Mouse (Mus musculus): ENCODE data around the gene Tbc1d22b. TPM values are rescaled to one million over a fixed set of nuclear protein-coding genes. Genes with fewer than 3 reads are reported as not detected.

Tbc1d22b gene
- 3.1 and 3.6 TPM in 2 replicates for polyA plus RNA-seq (2012; rRNA removed)

DNA sequence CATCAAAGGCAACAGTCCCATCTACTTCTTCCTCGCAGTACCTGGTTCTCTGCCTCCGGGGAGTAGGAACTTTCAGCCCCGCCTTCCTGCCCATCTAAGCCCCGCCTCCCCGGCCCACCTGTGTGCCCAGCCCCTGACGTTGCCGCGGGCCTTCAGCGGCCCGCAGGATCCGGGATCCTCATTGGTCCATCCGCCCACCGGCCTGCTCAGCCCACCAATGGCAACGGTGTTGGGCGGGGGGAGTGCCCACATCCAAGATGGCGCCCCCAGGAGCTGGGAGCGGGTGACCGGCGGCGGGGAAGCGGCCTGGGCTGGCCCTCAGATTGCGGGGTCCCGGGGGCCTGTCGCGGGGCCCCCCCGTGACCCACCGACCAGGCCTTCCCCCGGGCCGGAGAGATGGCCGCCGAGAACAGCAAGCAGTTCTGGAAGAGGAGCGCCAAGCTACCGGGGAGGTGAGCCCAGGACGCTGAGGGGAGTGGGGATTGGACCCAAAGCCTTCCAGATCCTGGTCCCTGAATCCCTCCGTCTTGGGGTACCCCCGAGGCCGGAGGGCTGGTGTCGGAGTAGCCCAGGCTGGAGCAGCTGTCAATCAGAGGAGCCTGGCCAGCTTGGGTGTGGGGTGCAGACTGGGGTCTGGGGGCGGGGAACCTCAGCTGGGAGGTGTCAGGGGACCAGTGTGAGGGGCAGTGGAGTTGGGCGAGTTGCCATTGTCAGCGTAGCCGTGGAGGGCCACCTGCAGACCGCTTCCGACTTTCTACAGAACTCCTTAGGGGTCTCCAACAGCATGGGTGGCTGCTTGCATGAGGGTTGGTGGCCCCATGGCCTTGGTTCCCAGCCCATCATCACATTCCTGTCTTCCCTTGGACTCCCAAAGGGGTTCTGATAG lies at the start of gene Tbc1d22b, which contains the start of gene Gm17657:
Gene Tbc1d22b, plus strand, starts transcription at position 243 of the 886 bp plus-strand sequence.
Gene Gm17657, minus strand, starts transcription at position 96 of the 886 bp plus-strand sequence.

DNA sequence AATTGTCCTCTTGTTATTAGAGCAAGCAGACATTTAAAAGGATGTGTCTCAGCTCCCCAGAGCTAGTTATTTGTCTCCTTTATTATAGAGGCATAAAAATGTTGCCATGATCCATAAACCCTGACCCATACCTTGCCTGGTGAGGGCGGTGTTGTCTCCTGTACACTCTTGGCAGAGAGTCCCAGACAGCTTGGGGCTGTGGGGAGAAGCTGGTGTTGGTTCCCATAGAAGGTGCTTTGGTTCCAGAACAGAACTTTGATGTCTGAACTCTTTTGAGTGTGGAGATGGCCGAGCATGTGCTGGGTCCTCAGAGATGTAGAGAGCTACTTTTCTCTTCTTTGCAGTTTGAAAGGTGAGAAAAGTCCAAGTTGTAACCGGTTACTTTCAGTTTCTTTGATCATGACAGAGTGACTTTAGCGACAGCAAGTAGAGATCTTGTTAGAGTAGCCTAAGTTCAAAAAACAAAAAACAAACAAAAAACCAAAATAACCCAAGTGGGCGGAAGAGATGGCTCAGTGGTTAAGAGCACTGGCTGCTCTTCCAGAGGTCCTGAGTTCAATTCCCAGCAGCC lies 2.7 kb downstream of the Tbc1d22b start, which contains the start of gene Tmem217:
Gene Tmem217, minus strand, starts transcription at position 224 of the 571 bp plus-strand sequence.

DNA sequence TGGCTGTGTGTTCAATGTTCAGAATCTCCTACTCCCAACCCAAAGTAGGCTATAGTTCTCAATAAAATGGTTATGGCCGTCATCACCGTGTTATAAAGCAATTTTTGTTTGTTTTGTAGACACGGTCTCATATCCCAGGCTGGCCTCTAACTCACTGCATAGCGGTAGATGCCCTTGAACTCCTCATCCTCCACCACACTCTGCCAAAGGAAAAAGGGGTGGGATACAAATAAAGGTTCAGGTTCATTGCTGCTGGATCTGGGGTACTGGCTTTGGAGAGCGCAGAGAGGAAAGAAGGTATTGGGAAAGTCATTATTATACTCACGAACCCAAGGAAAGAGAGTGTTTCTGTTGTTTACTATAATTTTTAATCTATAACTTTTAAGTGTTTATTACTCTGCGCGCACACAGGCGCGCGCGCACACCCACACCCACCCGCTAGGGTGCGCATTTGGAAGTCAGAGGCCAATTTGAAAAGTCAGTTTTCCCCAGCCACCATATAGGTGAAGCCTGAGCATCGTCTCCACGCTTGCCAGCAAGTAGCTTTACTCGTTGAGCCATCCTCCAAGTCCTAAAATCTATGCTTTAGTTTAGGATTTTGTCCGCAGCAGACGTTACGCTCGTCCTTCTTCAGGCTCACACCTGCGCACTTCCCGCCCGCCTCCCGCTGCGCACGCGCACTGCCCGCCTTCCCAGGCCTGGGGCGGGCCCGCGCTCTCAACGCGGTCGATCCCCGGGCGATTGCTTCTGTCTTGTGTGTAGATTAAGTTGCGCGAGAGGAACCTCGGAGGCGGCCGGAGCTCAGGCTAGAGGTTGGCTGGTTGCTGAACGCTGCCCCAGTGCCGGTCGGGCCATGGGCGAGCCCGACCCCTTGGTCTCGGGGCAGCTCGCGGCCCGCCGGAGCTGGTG lies 64.8 kb downstream of the Tbc1d22b start, which contains the start of the genes Rnf8 and Gm28043:
Gene Rnf8, plus strand, starts transcription at position 676 of the 909 bp plus-strand sequence.
Gene Gm28043, plus strand, starts transcription at position 762 of the 909 bp plus-strand sequence.

Other genes starting within 250 kb of the Tbc1d22b start
- 0.72 and 0.88 TPM in 2 replicates for gene Pi16, start 232.1 kb upstream of the Tbc1d22b start, polyA plus RNA-seq (2012; rRNA removed)
- gene Mtch1, start 201.9 kb upstream of the Tbc1d22b start, polyA plus RNA-seq (2012; rRNA removed) = 60.8 and 65.9 TPM in 2 replicates
- 6.7 and 8.7 TPM in 2 replicates for gene Fgd2, start 188.9 kb upstream of the Tbc1d22b start, polyA plus RNA-seq (2012; rRNA removed)
- gene Pim1, start 59.0 kb upstream of the Tbc1d22b start, polyA plus RNA-seq (2012; rRNA removed) = 49.9 and 62.4 TPM in 2 replicates
- not detected in 2 replicates for gene Gm17657, start 147 bp upstream of the Tbc1d22b start, polyA plus RNA-seq (2012; rRNA removed)
- gene Tmem217, start 2.6 kb downstream of the Tbc1d22b start, polyA plus RNA-seq (2012; rRNA removed) = 0.05 TPM in 1 of 2 replicates, not detected in the other
- gene Rnf8, start 65.0 kb downstream of the Tbc1d22b start, polyA plus RNA-seq (2012; rRNA removed) = 26.9 and 27.1 TPM in 2 replicates
- 1.8 and 2.0 TPM in 2 replicates for gene Gm28043, start 65.1 kb downstream of the Tbc1d22b start, polyA plus RNA-seq (2012; rRNA removed)
- 15.7 and 18.2 TPM in 2 replicates for gene Cmtr1, start 110.8 kb downstream of the Tbc1d22b start, polyA plus RNA-seq (2012; rRNA removed)
- 7.8 and 8.3 TPM in 2 replicates for gene Ccdc167, start 167.3 kb downstream of the Tbc1d22b start, polyA plus RNA-seq (2012; rRNA removed)